Mouse (Mus musculus) spleen, adult 10 weeks (tissue): ENCODE results near the gene Gm14548. TPM values are rescaled to one million over a fixed set of nuclear protein-coding genes. Genes with fewer than 3 reads are reported as not detected.

Experiments used
- polyA plus RNA-seq: library from polyadenylated mRNA; stranded (reverse); fragments of 350-450 nt; fragmentation: Illumina TruSeq; extraction: RNeasy Lipid Tissue Mini Kit (QIAGEN cat#74804); gene quantifications from one replicate; pipeline ENCODE4 v1.2.3, GENCODE M21; 2015; ENCODE audit warnings: low replicate concordance; ENCODE audit not compliant: insufficient read depth

Gm14548 gene
- polyA plus RNA-seq, result 9.4 TPM

DNA sequence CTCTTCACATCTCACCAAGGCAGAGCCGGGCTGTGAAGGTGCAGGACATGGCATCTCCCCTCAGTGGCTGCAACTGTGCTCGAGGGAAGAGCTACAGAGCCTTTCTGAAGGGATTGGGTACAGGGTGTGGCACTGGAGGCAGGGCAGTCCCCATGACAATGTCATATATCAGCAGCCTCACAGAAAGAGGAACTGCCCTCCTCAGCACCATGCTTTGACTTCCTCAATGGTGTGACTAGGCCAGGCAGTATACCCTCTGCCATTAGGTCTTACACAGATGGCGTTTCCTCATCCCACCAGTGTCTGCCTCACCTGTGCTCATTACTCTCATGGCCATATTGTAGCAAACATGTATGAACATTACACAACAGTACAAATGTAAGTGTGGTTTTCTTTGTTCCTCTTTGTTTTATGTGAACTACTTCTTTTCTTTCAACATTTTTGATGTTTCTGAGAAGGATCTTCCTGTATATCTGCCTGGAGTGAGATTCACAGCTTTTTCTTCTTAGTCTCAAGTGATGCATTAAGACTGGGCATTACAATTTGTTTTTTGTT is at the start of gene Gm14548:
Gene Gm14548, minus strand, starts transcription at position 85 of the 555 bp plus-strand sequence.

DNA sequence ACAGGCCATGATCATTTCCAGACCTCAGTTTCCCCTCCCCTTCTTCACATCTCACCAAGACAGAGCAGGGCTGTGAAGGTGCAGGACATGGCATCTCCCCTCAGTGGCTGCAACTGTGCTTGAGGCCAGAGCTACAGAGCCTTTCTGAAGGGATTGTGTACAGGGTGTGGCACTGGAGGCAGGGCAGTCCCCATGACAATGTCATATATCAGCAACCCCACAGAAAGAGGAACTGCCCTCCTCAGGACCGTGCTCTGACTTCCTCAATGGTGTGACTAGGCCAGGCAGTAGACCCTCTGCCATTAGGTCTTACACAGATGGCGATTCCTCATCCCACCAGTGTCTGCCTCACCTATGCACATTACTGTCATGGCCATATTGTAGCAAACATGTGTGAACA is 17.5 kb upstream of the Gm14548 start, which contains the start of gene Lilra6:
Gene Lilra6, minus strand, starts transcription at position 117 of the 400 bp plus-strand sequence.

DNA sequence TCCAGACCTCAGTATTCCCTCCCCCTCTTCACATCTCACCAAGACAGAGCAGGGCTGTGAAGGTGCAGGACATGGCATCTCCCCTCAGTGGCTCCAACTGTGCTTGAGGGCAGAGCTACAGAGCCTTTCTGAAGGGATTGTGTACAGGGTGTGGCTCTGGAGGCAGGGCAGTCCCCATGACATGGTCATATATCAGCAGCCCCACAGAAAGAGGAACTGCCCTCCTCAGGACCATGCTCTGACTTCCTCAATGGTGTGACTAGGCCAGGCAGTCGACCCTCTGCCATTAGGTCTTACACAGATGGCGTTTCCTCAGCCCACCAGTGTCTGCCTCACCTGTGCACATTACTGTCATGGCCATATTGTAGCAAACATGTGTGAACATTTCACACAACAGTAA is 53.0 kb downstream of the Gm14548 start, which contains the start of gene Pira2:
Gene Pira2, minus strand, starts transcription at position 101 of the 400 bp plus-strand sequence.

Other genes starting within 250 kb of the Gm14548 start
- 7.1 TPM for gene Leng1, start 232.3 kb downstream of the Gm14548 start, polyA plus RNA-seq
- 16.0 TPM for gene Tmc4, start 220.6 kb downstream of the Gm14548 start, polyA plus RNA-seq
- gene Tsen34, start 205.3 kb downstream of the Gm14548 start, polyA plus RNA-seq, result 8.9 TPM
- 44.1 TPM for gene Mboat7, start 204.6 kb downstream of the Gm14548 start, polyA plus RNA-seq
- gene Rps9, start 194.1 kb downstream of the Gm14548 start, polyA plus RNA-seq, result 949 TPM
- gene Pirb, start 177.7 kb downstream of the Gm14548 start, polyA plus RNA-seq, result 136 TPM
- 8.1 TPM for gene Gm15448, start 72.4 kb downstream of the Gm14548 start, polyA plus RNA-seq
- 51.2 TPM for gene Pira2, start 53.1 kb downstream of the Gm14548 start, polyA plus RNA-seq
- gene Lilra6, start 17.4 kb upstream of the Gm14548 start, polyA plus RNA-seq, result 14.6 TPM
- 54.3 TPM for gene Lair1, start 165.1 kb upstream of the Gm14548 start, polyA plus RNA-seq
- 0.36 TPM for gene Ttyh1, start 221.3 kb upstream of the Gm14548 start, polyA plus RNA-seq
- 127 TPM for gene Leng8, start 238.9 kb upstream of the Gm14548 start, polyA plus RNA-seq